In genomic region chr8:92747951-92748350, GRCm38 (mm10) we compare ENCODE assay signal across 18 mouse cellular contexts.
A peak's percentile ranks its signal among the peaks of the same experiment; 100 is the strongest.
DNase-seq lines count a peak whose midpoint lies in the region; ATAC-seq and TF ChIP-seq lines count a peak whose summit lies in the region.
"Had no signal": no experiment of that assay in that cellular context is flagged by ENCODE, and none has a peak within 500 bp of the region (broad histone marks: within the 10 kb centered on the region; RNA-seq: fewer than 3 reads in every experiment).

No protein-coding gene starts in this region.

- H3K27me3 ChIP-seq in forebrain, embryonic 14.5 days (replicated peaks; ENCODE audit: control insufficient read depth, insufficient read depth, low read length): no peaks in the 10 kb centered on the region
- no peaks in the 10 kb centered on the region for H3K27me3 ChIP-seq in forebrain, embryonic 13.5 days
- H3K27me3 ChIP-seq in midbrain, embryonic 13.5 days: peaks cover 15% of the 10 kb centered on the region
- H3K27me3 ChIP-seq: heart, embryonic 15.5 days; limb, embryonic 15.5 days; liver, embryonic 15.5 days had no signal

- H3K27ac ChIP-seq in forebrain, embryonic 14.5 days (ENCODE audit: low read depth, low read length): no peak overlapping the region
- H3K27ac ChIP-seq in forebrain, embryonic 13.5 days: no peak overlapping the region
- no peak overlapping the region for H3K27ac ChIP-seq in ES-E14 (ENCODE audit: insufficient read depth, low read depth, low read length, poor library complexity, severe bottlenecking)
- H3K27ac ChIP-seq in midbrain, embryonic 13.5 days: no peak overlapping the region
- H3K27ac ChIP-seq: heart, embryonic 15.5 days; limb, embryonic 15.5 days; liver, embryonic 15.5 days had no signal

- no peaks in the 10 kb centered on the region for H3K9me3 ChIP-seq in forebrain, embryonic 14.5 days (replicated peaks; ENCODE audit: control insufficient read depth, low read length)
- H3K9me3 ChIP-seq in forebrain, embryonic 13.5 days (replicated peaks): no peaks in the 10 kb centered on the region
- no peaks in the 10 kb centered on the region for H3K9me3 ChIP-seq in ES-E14 (ENCODE audit: control insufficient read depth, insufficient read depth, low read depth, low read length)
- no peaks in the 10 kb centered on the region for H3K9me3 ChIP-seq in midbrain, embryonic 13.5 days
- H3K9me3 ChIP-seq: heart, embryonic 15.5 days; limb, embryonic 15.5 days; liver, embryonic 15.5 days had no signal

- DNase-seq in forebrain, embryonic 14.5 days (ENCODE audit: low spot score): peak; percentile 45
- no peak for DNase-seq in ES-E14 (ENCODE audit: low read depth, low spot score)
- DNase-seq in brain, embryonic 18.5 days (ENCODE audit: low read depth, low spot score): peak; percentile 24
- DNase-seq in adrenal gland, postnatal 14 days: no peak
- DNase-seq in lung, adult 18-20 months: no peak
- DNase-seq in frontal cortex, postnatal 14 days (ENCODE audit: low spot score in 2 of 2): no peak
- DNase-seq: embryo, embryonic 11 days; gastrocnemius, postnatal 25 days; kidney, adult 2 months; kidney, postnatal 10 days; right cerebral cortex, postnatal 25 days; thymus, adult 2 months had no signal

- H3K4me2 ChIP-seq in forebrain, embryonic 14.5 days (ENCODE audit: low read length): no peak overlapping the region
- H3K4me2 ChIP-seq in forebrain, embryonic 13.5 days: no peak overlapping the region
- peak overlapping the region; percentile 31 for H3K4me2 ChIP-seq in midbrain, embryonic 13.5 days (replicated peaks)
- H3K4me2 ChIP-seq: heart, embryonic 15.5 days; limb, embryonic 15.5 days; liver, embryonic 15.5 days had no signal

- no peaks in the 10 kb centered on the region for H3K36me3 ChIP-seq in forebrain, embryonic 14.5 days (ENCODE audit: control insufficient read depth, insufficient read depth, low read length)
- no peaks in the 10 kb centered on the region for H3K36me3 ChIP-seq in forebrain, embryonic 13.5 days (ENCODE audit: poor library complexity, severe bottlenecking)
- no peaks in the 10 kb centered on the region for H3K36me3 ChIP-seq in ES-E14 (ENCODE audit: control insufficient read depth, insufficient read depth, low read length, poor library complexity, severe bottlenecking)
- H3K36me3 ChIP-seq in midbrain, embryonic 13.5 days: no peaks in the 10 kb centered on the region
- H3K36me3 ChIP-seq: heart, embryonic 15.5 days; limb, embryonic 15.5 days; liver, embryonic 15.5 days had no signal

- in situ Hi-C loops in ES-E14 (cut with MboI; ENCODE audit: low sequenced_read_pairs in 2 of 2, unreplicated experiment in 2 of 2): no loop called here

- 42% methylated on average over 6 of the region's 6 CpGs for WGBS in forebrain, embryonic 14.5 days
- WGBS in forebrain, embryonic 13.5 days: 39% methylated on average over 6 of the region's 6 CpGs
- WGBS in midbrain, embryonic 13.5 days: 20% methylated on average over 6 of the region's 6 CpGs

- H3K4me3 ChIP-seq in forebrain, embryonic 14.5 days (ENCODE audit: low read depth, low read length): no peak overlapping the region
- H3K4me3 ChIP-seq in forebrain, embryonic 13.5 days: no peak overlapping the region
- H3K4me3 ChIP-seq in ES-E14 (ENCODE audit: insufficient read depth in 1 of 2, low read depth in 1 of 2, low read length in 2 of 2, poor library complexity in 1 of 2, severe bottlenecking in 1 of 2): 0 out of 4 replicates have a peak overlapping the region, but pooled peaks of 1 of the 2 experiments have one; percentile 2
- H3K4me3 ChIP-seq in midbrain, embryonic 13.5 days (replicated peaks): no peak overlapping the region
- H3K4me3 ChIP-seq: heart, embryonic 15.5 days; limb, embryonic 15.5 days; liver, embryonic 15.5 days had no signal

- no peak for ATAC-seq in forebrain, embryonic 14.5 days
- no peak for ATAC-seq in forebrain, embryonic 13.5 days
- peak; percentile 32; the same call in 1 of the 2 replicates for ATAC-seq in midbrain, embryonic 13.5 days
- ATAC-seq: lung, postnatal 0 days had no signal

- no peak overlapping the region for H3K9ac ChIP-seq in forebrain, embryonic 14.5 days (ENCODE audit: low read length)
- H3K9ac ChIP-seq in forebrain, embryonic 13.5 days: no peak overlapping the region
- 0 out of 2 replicates have a peak overlapping the region, but pooled peaks have one; percentile 11 for H3K9ac ChIP-seq in ES-E14 (ENCODE audit: insufficient read depth, low read depth, low read length, poor library complexity, severe bottlenecking)
- no peak overlapping the region for H3K9ac ChIP-seq in midbrain, embryonic 13.5 days (replicated peaks)
- H3K9ac ChIP-seq: heart, embryonic 15.5 days; limb, embryonic 15.5 days; liver, embryonic 15.5 days had no signal

- peaks cover 2% of the 10 kb centered on the region; the same call in 1 of the 2 replicates for H3K4me1 ChIP-seq in forebrain, embryonic 14.5 days (ENCODE audit: control insufficient read depth, insufficient read depth, low read length)
- H3K4me1 ChIP-seq in forebrain, embryonic 13.5 days: peaks cover 18% of the 10 kb centered on the region
- peaks cover 0 to 3% of the 10 kb centered on the region in 2 experiments; a peak in 1 of 4 replicates for H3K4me1 ChIP-seq in ES-E14 (ENCODE audit: control insufficient read depth in 2 of 2, insufficient read depth in 2 of 2, low read length in 2 of 2, poor library complexity in 1 of 2)
- peaks cover 28% of the 10 kb centered on the region for H3K4me1 ChIP-seq in midbrain, embryonic 13.5 days (replicated peaks)
- H3K4me1 ChIP-seq: heart, embryonic 15.5 days; liver, embryonic 15.5 days had no signal

TF ChIP-seq in ES-E14, 5 proteins besides CTCF, POLR2A, EP300 and RAD21:
- TF ChIP-seq ZNF384 (IDR thresholded peaks at IDR 0.05; ENCODE audit: low read depth, low read length) (no peak), ZC3H11A (IDR thresholded peaks at IDR 0.05; ENCODE audit: borderline replicate concordance, low read depth, low read length) (no peak)

Comparison
In these comparisons a context has a peak if more than half of its experiments do, and no peak if none do; other contexts are left out.
1. DNase-seq: peak in forebrain, embryonic 14.5 days (single experiment) and brain, embryonic 18.5 days (single experiment); none in ES-E14 (single experiment), adrenal gland, postnatal 14 days (single experiment), lung, adult 18-20 months (0 of 2) and frontal cortex, postnatal 14 days (0 of 2).